Mouse (Mus musculus) brain, embryonic 14.5 days (tissue): ENCODE data around the gene Nln. TPM values are rescaled to one million over a fixed set of nuclear protein-coding genes. Genes with fewer than 3 reads are reported as not detected.

Experiments
- DNase-seq: peaks from one replicate; pipeline ENCODE4 v3.0.0-alpha.2; 2011; ENCODE audit warnings: low read depth
- CTCF ChIP-seq: fragments of 200-500 bp; IDR thresholded peaks from 2 replicates; pipeline ENCODE4 v1.5.1; 2012; ENCODE audit warnings: inconsistent platforms, mild to moderate bottlenecking, moderate library complexity, borderline replicate concordance; ENCODE audit not compliant: insufficient read depth, insufficient read length; ENCODE audit errors: extremely low read depth
- POLR2A ChIP-seq: fragments of 200-500 bp; IDR thresholded peaks from 2 replicates; pipeline ENCODE4 v1.6.1; 2012; ENCODE audit warnings: mild to moderate bottlenecking, inconsistent platforms, borderline replicate concordance; ENCODE audit not compliant: poor library complexity, insufficient read depth, insufficient read length, severe bottlenecking; ENCODE audit errors: extremely low read depth
- polyA plus RNA-seq: library from polyadenylated mRNA; depleted of rRNA; stranded (reverse); fragments of >200 nt; gene quantifications from 2 replicates; pipeline ENCODE4 v1.2.3, GENCODE M21; 2012

Gene Nln
- polyA plus RNA-seq, 1 experiment, result 35.3 TPM

DNA sequence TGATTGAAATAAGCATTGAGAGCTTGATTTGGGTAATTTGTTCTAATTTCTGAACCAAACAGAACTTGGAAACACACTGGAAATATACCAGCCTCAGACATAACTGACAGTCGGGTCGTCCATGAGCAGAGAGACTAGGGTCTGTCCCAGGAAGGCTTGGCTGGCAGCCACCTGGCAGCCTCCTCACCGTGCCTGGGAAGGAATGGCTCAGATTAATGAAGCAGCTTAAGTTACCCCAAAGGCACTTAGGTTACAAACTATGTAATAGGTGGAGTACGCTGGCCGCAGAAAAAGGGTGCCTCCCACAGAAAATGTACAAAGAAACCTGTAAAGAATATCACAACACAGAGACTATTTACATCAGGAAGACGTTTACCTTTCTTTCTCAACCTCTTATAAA, 74.6 kb downstream of the Nln start:
- TF ChIP-seq POLR2A (no peak), CTCF (no peak)
- DNase-seq, result peak; percentile 91

DNA sequence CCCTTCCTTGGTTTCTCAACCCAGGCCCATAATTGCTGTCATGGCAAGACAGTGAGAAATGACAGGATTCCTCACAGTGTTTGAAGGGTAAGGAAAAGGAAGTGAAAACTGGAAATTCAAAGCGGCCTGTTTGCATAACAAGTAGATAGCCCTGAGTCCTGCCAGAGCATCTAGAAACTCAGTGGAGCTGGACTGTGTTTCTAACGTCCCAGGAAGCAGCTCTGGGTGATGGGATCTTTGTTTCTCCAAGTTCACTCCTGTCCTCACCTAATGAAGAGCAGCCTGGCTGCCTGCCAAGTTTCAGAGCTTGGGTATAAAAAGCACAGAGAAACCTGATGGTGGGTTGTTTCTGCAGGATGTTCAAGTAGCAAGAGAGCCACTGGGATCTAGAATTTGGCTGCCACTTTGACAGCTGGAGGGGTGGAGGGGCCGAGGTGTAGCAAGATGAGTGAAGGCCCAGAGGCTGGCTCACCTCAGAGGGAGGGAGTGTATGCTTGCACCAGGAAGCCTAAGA, 76.7 kb downstream of the Nln start:
- TF ChIP-seq CTCF, result no peak
- TF ChIP-seq POLR2A, result no peak
- peak; percentile 74 for DNase-seq

DNA sequence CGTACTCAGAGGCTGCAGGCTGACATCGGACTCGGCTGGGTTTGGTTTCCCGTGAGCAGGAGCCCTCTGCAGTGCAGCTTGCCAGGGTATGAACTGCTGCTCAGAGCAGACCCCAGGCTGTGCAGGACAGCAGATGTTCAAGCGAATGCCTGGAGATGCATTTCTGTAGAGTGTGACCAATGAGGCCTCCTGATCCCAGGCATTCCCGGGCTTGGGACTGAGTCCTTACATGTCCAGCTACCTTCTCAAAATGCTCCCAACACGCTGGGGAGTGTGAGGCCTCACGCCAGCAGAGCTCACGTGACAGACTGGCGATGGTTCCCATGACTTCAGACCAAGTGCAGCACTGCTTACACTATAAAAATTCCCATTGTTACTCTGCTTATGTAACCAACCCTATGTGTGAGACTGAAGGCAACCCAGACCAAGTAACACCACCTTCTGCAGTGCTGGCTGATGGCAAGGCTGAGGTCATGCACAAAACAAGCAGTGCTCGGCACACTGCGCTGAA, 77.5 kb downstream of the Nln start:
- DNase-seq, result peak; percentile 51
- TF ChIP-seq CTCF (no peak), POLR2A (no peak)

DNA sequence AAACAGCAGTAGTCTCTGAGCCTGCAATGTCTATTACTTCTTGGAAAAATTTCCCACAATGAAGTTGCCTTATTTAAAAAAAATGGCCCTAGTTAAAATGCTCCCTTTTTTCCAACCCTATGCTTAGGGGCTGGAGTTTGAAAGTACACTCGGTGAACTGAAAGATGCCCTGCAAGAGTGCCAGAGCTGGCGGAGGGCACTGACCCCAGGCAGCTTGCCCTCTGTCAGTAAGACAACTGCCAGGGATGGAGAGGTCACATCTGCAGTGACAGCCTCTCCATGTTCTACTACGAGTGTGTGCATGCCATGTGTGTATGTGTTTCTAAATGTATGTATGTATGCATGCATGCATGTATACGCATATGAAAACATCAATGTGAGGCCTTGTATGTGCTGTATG, 78.5 kb downstream of the Nln start:
- DNase-seq, result no peak
- TF ChIP-seq POLR2A (no peak), CTCF (no peak)

DNA sequence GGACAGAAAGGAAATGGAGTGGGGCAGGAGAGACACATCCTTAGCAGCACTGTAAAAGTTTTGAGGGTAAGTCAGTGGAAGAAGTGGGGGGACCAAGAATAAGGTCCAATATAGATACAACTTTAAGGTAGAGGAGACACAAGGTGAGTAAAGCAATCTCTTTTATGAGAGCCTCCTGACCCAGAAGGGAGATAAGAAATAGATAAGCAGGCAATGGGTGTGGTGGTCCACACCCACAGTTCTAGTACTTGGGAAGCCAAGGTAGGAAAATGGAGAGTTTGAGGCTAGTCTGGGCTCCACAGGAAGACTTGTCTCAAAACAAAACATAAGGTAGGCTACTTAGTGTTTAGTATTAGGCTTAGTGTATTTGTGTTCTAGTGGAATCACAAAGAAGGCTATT, 79.9 kb downstream of the Nln start:
- no peak for DNase-seq
- no peak for TF ChIP-seq CTCF
- TF ChIP-seq POLR2A, result no peak

DNA sequence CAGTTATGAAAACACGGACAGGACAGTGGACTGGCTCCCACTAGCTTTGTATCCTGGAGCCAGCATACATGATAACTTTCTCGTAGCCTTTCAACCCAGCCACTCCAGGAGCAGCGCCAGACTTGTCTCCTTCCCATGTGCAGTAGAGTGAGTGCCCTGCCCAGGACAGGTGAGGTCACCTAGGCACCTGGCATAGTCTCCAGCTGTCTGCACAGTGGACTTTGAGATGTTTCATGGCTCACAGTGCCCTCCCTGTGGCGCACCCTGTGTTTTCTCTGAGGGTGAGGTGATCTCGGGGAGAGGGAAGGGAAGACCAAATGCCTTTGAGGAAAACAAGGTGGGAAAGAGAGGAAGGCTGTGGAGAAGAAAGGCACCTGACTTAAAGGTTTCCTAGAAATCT, 80.3 kb downstream of the Nln start:
- TF ChIP-seq CTCF (no peak), POLR2A (no peak)
- no peak for DNase-seq

DNA sequence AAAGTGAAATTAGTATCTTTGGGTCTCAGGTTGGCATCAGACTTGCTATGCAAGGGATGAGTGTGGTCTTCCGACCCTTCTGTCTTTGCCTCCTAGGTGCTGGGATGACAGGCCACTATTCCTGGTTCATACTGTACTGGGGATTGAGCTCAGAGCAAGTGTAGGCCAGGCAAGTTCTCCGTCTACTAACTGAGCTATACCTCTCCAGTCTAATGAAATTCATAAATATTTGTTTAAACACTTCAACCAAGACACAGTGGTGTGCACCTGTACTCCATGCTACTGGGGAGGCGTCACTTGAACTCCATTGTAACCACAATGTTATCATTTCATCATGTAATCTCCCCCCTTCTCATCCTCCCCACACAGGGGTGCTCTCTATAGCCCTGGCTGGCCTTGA, 82.9 kb downstream of the Nln start:
- DNase-seq, result no peak
- TF ChIP-seq POLR2A (no peak), CTCF (no peak)

DNA sequence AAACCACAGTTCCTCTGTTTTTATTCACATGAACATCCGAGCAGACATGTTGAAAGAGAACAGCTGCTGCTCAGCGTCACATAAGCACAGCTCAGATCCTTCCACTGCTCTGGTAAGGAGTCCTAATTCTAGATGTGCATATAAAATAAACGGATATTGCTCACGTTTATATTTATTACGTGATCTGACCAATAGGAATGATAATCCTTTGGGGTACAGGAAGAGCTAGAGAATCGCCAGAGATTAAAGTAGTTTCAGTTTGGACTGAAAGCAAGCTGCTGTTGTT, 83.8 kb downstream of the Nln start:
- no peak for DNase-seq
- TF ChIP-seq CTCF, result no peak
- TF ChIP-seq POLR2A, result no peak

DNA sequence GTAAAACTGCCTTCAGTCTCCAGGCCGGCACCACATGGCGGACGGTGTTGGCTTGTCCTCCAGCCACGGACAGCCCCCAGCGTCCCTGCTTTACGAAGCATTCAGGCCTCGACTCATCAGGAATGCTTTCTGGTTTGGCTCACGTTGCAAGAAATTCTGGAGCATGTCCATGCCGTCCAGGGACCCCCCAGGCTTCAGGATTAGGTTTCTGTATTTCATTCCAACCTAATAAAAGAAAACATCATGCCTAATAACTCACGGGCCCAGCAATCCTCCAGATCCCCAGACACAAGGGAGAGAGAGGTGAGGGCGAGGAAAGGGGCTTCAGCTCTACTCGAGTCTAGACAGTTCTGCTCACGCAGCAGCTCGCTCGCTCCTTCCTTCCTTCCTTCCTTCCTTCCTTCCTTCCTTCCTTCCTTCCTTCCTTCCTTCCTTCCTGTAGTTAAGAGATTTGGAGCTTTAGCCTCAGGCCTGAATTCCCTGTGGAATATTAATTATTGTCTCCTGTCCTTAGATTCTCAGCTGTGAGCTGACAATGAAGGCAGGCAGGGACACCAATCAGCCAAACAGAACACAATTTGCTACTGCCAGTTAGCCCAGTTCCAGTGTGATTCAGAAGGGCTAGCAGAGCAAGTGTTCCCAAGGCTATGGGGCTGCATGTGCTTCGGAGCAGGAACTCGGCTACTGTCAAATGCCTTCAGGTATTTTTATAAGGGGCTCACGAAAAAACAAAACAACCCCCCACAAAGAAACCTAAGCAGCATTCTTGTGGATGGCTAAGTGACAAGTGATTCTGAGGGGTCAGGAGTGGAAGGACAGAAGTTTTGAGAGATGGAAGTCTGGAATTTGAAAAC, 84.3 kb downstream of the Nln start:
- DNase-seq, result peak; percentile 61
- no peak for TF ChIP-seq CTCF
- no peak for TF ChIP-seq POLR2A

DNA sequence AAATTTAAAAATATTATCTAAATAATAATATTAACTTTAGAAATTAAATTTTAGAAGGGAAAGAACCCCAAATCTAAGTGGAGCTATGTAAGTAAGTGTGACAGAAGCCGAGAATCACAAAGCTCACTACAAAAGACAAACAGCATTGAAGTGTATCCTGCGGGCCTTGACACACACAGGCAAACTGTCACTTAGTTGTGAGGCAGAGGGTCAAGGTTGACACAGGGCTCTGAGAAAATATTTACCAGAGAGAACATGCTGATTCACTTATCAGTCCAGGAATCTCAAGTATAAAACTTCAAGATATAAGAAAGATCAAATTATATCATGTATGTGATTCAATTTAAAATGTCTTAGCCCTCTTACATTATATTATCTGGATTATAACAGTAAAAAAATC, 85.1 kb downstream of the Nln start:
- DNase-seq, result no peak
- TF ChIP-seq CTCF (no peak), POLR2A (no peak)

DNA sequence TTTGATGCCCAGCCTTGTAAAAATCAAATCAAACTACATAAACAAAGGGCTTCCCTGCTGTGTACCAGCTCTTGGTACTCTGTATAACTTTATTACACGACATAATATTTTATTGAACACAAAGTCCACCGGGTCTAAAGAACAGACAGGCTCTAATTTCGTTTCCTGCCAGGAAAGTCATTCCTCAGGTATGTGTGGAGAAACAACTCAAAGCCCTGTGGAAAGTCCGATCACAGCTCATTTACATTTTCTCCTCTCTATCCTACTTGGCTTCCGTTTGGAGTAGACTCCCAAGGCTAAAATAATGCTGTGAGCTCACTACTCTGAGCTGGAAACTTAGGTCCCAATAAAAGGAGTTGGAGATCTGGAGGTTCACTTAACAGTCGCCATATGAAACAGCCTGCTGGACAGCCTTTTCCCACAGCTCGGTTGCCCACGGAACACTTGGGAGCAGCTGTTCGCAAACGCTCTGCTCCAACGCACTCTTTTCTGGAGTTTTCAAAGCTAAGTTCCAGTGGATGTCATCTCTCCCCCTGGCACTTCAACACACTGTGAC, 86.0 kb downstream of the Nln start:
- TF ChIP-seq POLR2A, result no peak
- TF ChIP-seq CTCF, result no peak
- no peak for DNase-seq

DNA sequence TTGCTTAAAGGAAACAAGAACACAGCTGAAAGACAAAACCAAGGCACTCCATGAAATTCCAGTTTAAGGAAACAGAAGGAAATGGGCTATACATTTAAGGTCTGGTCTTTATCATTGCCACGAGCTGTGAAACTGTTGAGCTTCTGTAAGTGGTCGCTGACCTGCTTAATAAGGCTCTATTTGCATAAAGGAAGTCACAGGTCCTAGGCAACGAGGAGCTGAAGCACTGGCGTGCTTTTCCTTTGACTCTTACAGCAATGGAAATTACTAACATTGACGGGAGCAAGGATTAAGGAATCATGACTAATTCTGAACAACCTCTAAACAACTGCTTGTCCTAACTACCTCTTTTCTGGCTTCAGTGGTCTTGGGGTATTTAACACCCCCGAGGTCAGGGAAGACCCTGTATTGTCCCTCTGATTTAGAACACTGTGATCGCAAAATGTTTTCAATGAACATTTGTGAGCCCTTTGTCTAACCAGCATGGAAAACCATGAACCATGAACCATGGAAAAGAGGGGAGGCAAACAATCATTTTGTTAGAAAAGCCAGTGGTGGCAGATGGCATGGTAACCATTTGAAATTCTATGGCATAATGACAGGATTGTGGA, 90.8 kb downstream of the Nln start:
- peak; percentile 30 for DNase-seq
- TF ChIP-seq POLR2A (no peak), CTCF (no peak)
